Comparison of ENCODE assay signal across 11 mouse cellular contexts in genomic region chr3:121217011-121217410, GRCm38 (mm10).
"Had no signal": no experiment of that assay in that cellular context is flagged by ENCODE, and none has a peak within 500 bp of the region (broad histone marks: within the 10 kb centered on the region; RNA-seq: fewer than 3 reads in every experiment).

No protein-coding gene starts in this region.

- DNase-seq: gastrocnemius, postnatal 14 days; heart, adult 18-20 months; heart, postnatal 10 days; heart, postnatal 4 days; kidney, adult 18-20 months; kidney, adult 8-10 months; kidney, postnatal 10 days; kidney, postnatal 25 days; kidney, postnatal 4 days; left cerebral cortex, postnatal 4 days; lung, adult 18-20 months had no signal
